7 mouse cellular contexts compared by ENCODE assay signal in genomic region chr3:89646813-89647255, GRCm38 (mm10).
A peak's percentile ranks its signal among the peaks of the same experiment; 100 is the strongest.
DNase-seq lines count a peak whose midpoint lies in the region; ATAC-seq lines count a peak whose summit lies in the region.

No protein-coding gene starts in this region.

- no peak overlapping the region for H3K4me2 ChIP-seq in heart, embryonic 11.5 days
- no peak overlapping the region for H3K4me2 ChIP-seq in kidney, embryonic 15.5 days
- no peak overlapping the region for H3K4me2 ChIP-seq in neural tube, embryonic 13.5 days

- no peaks in the 10 kb centered on the region for H3K36me3 ChIP-seq in heart, embryonic 11.5 days (ENCODE audit: control insufficient read depth, insufficient read depth, low read length)
- no peaks in the 10 kb centered on the region for H3K36me3 ChIP-seq in kidney, embryonic 15.5 days
- no peaks in the 10 kb centered on the region for H3K36me3 ChIP-seq in neural tube, embryonic 13.5 days

- WGBS in heart, embryonic 11.5 days (ENCODE audit: insufficient replicate concordance) = 43% methylated on average over 5 of the region's 5 CpGs
- 38% methylated on average over 5 of the region's 5 CpGs for WGBS in kidney, embryonic 15.5 days
- 24% methylated on average over 5 of the region's 5 CpGs for WGBS in neural tube, embryonic 13.5 days

- DNase-seq in adrenal gland, adult 18-20 months (ENCODE audit: low spot score in 2 of 2) = peak; percentile 46 to 75
- peak; percentile 46 for DNase-seq in cerebellum, adult 9-11 months
- DNase-seq in left cerebral cortex, postnatal 4 days = peak; percentile 84
- no peak for DNase-seq in spleen, adult 18-20 months

- H3K4me3 ChIP-seq in heart, embryonic 11.5 days (ENCODE audit: low read depth, low read length) = no peak overlapping the region
- H3K4me3 ChIP-seq in kidney, embryonic 15.5 days (replicated peaks) = no peak overlapping the region
- H3K4me3 ChIP-seq in neural tube, embryonic 13.5 days = no peak overlapping the region

- intact Hi-C loops in left cerebral cortex, postnatal 4 days (cut with DNase I) = no loop called here

- H3K9me3 ChIP-seq in heart, embryonic 11.5 days (replicated peaks; ENCODE audit: control insufficient read depth, low read length) = no peaks in the 10 kb centered on the region
- no peaks in the 10 kb centered on the region for H3K9me3 ChIP-seq in kidney, embryonic 15.5 days (replicated peaks)
- H3K9me3 ChIP-seq in neural tube, embryonic 13.5 days = no peaks in the 10 kb centered on the region

- H3K27ac ChIP-seq in heart, embryonic 11.5 days (ENCODE audit: low read depth, low read length) = peak overlapping the region; percentile 81
- peak overlapping the region; percentile 91 for H3K27ac ChIP-seq in kidney, embryonic 15.5 days
- H3K27ac ChIP-seq in neural tube, embryonic 13.5 days (replicated peaks) = peak overlapping the region; percentile 86

- H3K27me3 ChIP-seq in heart, embryonic 11.5 days (ENCODE audit: control insufficient read depth, insufficient read depth, low read length) = no peaks in the 10 kb centered on the region
- no peaks in the 10 kb centered on the region for H3K27me3 ChIP-seq in kidney, embryonic 15.5 days
- H3K27me3 ChIP-seq in neural tube, embryonic 13.5 days = peaks cover 73% of the 10 kb centered on the region

- H3K9ac ChIP-seq in heart, embryonic 11.5 days (ENCODE audit: low read depth, low read length) = no peak overlapping the region
- H3K9ac ChIP-seq in kidney, embryonic 15.5 days = no peak overlapping the region
- H3K9ac ChIP-seq in neural tube, embryonic 13.5 days = no peak overlapping the region

- H3K4me1 ChIP-seq in heart, embryonic 11.5 days (ENCODE audit: control insufficient read depth, insufficient read depth, low read length) = peaks cover 30% of the 10 kb centered on the region
- peaks cover 38% of the 10 kb centered on the region for H3K4me1 ChIP-seq in kidney, embryonic 15.5 days
- peaks cover 45% of the 10 kb centered on the region for H3K4me1 ChIP-seq in neural tube, embryonic 13.5 days (replicated peaks)

- no peak for ATAC-seq in heart, embryonic 11.5 days (replicated peaks; ENCODE audit: insufficient number of reproducible peaks, low FRiP score, low TSS enrichment)
- ATAC-seq in kidney, embryonic 15.5 days (replicated peaks; ENCODE audit: low FRiP score) = peak; percentile 63; the same call in 1 of the 2 replicates
- peak; percentile 83 for ATAC-seq in neural tube, embryonic 13.5 days (ENCODE audit: low read depth)

Comparison
In these comparisons a context has a peak if more than half of its experiments do, and no peak if none do; other contexts are left out.
1. DNase-seq: peak in adrenal gland, adult 18-20 months (2 of 2), cerebellum, adult 9-11 months (single experiment) and left cerebral cortex, postnatal 4 days (single experiment); none in spleen, adult 18-20 months (0 of 2).
2. Peak in every context shown above with its lines, with median percentiles within 50 percentile points of each other: H3K27ac ChIP-seq.